Mouse (Mus musculus) limb, embryonic 11.5 days (tissue): ENCODE results near the gene Srrm2. TPM values are rescaled to one million over a fixed set of nuclear protein-coding genes. Genes with fewer than 3 reads are reported as not detected.

ENCODE experiments used
- ATAC-seq: fragments of 200-750 bp; cut with Nextera tagmentation; 2 replicates; pipeline ENCODE4 v1.8.0; 2017; ENCODE audit warnings: low read depth; ENCODE audit not compliant: insufficient number of reproducible peaks, low FRiP score, low TSS enrichment
- DNase-seq: peaks from one replicate; pipeline ENCODE4 v3.0.0-alpha.2; 2015; ENCODE audit warnings: low spot score
- H3K27ac ChIP-seq: fragments of 300-500 bp; sonication (generic); replicated peaks from 2 replicates; pipeline ENCODE4 v1.5.1; 2014; ENCODE audit warnings: low read depth, mild to moderate bottlenecking, low read length
- H3K27me3 ChIP-seq: fragments of 300-500 bp; sonication (generic); 2 replicates; pipeline ENCODE4 v1.6.1; 2014; ENCODE audit warnings: mild to moderate bottlenecking, low read length, mixed read lengths; ENCODE audit not compliant: control insufficient read depth, insufficient read depth
- H3K36me3 ChIP-seq: fragments of 300-500 bp; sonication (generic); 2 replicates; pipeline ENCODE4 v1.6.1; 2014; ENCODE audit warnings: mild to moderate bottlenecking, low read length, moderate library complexity, mixed read lengths; ENCODE audit not compliant: control insufficient read depth, insufficient read depth
- H3K4me1 ChIP-seq: fragments of 300-500 bp; sonication (generic); 2 replicates; pipeline ENCODE4 v1.6.1; 2014; ENCODE audit warnings: low read length, mixed read lengths; ENCODE audit not compliant: control insufficient read depth, insufficient read depth
- H3K4me2 ChIP-seq: fragments of 300-500 bp; sonication (generic); 2 replicates; pipeline ENCODE4 v1.6.1; 2014; ENCODE audit warnings: low read depth, mild to moderate bottlenecking, moderate library complexity; ENCODE audit not compliant: severe bottlenecking
- H3K4me3 ChIP-seq: fragments of 300-500 bp; sonication (generic); 2 replicates; pipeline ENCODE4 v1.5.1; 2014; ENCODE audit warnings: low read depth, low read length
- H3K9ac ChIP-seq: fragments of 300-500 bp; sonication (generic); 2 replicates; pipeline ENCODE4 v1.6.1; 2014; ENCODE audit warnings: mild to moderate bottlenecking, low read length
- H3K9me3 ChIP-seq: fragments of 300-500 bp; sonication (generic); 2 replicates; pipeline ENCODE4 v1.6.1; 2016; ENCODE audit warnings: low read length; ENCODE audit not compliant: control insufficient read depth
- WGBS: fragments of 180-500 bp; shearing (Covaris S2); extraction: QIAGEN DNeasy Blood & Tissue Kit; methylation state at CpG from one replicate; pipeline ENCODE4 v1.1.7; 2014; 5-methylcytosine and 5-hydroxymethylcytosine counted together
- polyA plus RNA-seq: library from polyadenylated mRNA; unstranded; fragments of >200 nt; fragmentation: Nextera tagmentation; extraction: Ambion mirVana; gene quantifications from 2 replicates; pipeline ENCODE4 v1.2.1, GENCODE M21; 2014

Gene Srrm2
- polyA plus RNA-seq, 1 experiment from 2014 or later = 508 TPM

GRCm38 (mm10) chr17:23755689-23756088, 34.6 kb upstream of the Srrm2 start:
- Histone ChIP-seq H3K4me3 (no peak overlapping the region), H3K27me3 (no peaks in the 10 kb centered on the region), H3K36me3 (peaks cover 39% of the 10 kb centered on the region), H3K4me2 (no peak overlapping the region), H3K27ac (no peak overlapping the region), H3K9ac (no peak overlapping the region), H3K4me1 (no peaks in the 10 kb centered on the region), H3K9me3 (no peaks in the 10 kb centered on the region; the same call in 1 of the 2 replicates)
- 92% methylated on average over 13 of the region's 13 CpGs for WGBS
- DNase-seq (no peak), ATAC-seq (no peak)

- Histone ChIP-seq H3K4me2 (no peak overlapping the region), H3K36me3 (peaks cover 40% of the 10 kb centered on the region), H3K9me3 (no peaks in the 10 kb centered on the region), H3K9ac (no peak overlapping the region), H3K27ac (no peak overlapping the region), H3K4me1 (no peaks in the 10 kb centered on the region), H3K4me3 (no peak overlapping the region), H3K27me3 (no peaks in the 10 kb centered on the region)
- no peak for ATAC-seq
- WGBS = 93% methylated on average over 9 of the region's 9 CpGs
- no peak for DNase-seq
Measured at GRCm38 (mm10) chr17:23757581-23757980, 32.8 kb upstream of the Srrm2 start.

DNA sequence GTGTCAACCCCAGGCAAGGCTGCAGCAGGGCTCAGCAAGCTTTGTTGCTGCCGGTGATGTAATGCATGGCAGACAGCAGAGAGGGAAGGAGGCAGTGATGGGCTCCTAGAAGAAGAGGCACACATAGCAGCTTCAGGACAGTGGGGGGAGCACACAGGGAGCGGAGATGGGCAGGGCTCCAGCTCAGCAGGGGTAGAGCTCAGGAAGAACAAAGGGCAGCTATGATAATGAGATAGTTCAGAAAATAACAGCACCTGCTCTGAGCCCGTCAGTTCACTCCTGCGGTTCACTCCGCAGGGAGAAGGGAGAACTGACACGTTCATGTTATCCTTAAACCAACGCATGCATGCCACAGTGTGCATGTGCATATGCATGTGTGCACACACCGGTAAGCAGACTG, 31.5 kb upstream of the Srrm2 start:
- Histone ChIP-seq H3K27me3 (no peaks in the 10 kb centered on the region), H3K4me3 (no peak overlapping the region), H3K4me1 (no peaks in the 10 kb centered on the region), H3K27ac (no peak overlapping the region), H3K9ac (no peak overlapping the region), H3K36me3 (peaks cover 35% of the 10 kb centered on the region), H3K9me3 (no peaks in the 10 kb centered on the region), H3K4me2 (no peak overlapping the region)
- DNase-seq (no peak), ATAC-seq (no peak)
- WGBS = 89% methylated on average over 8 of the region's 8 CpGs

DNA sequence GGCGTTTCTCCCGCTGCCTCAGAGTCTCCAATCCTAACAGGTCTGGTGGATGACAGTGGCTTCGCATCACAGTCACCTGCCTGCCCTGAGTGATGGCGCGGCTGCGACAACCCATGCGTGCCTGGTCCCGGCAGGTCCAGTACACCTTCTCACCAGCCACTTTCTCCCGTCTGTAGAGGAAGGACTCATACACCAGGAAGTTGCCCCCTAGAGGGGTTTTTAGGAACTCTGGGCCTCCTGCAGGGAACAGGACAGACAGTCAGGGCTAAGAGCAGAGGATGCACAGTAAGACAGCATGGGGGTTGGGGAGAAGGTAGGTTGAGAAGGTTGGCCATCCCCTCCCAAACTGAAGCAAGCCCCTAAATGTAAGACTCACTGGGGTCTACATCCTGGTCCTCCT, 30.1 kb upstream of the Srrm2 start:
- no peak for DNase-seq
- no peak overlapping the region for H3K4me2 ChIP-seq
- H3K27me3 ChIP-seq = no peaks in the 10 kb centered on the region
- 97% methylated on average over 9 of the region's 9 CpGs for WGBS
- H3K4me3 ChIP-seq = no peak overlapping the region
- no peak overlapping the region for H3K9ac ChIP-seq
- no peaks in the 10 kb centered on the region for H3K4me1 ChIP-seq
- H3K36me3 ChIP-seq = peaks cover 35% of the 10 kb centered on the region
- H3K27ac ChIP-seq = no peak overlapping the region
- no peaks in the 10 kb centered on the region for H3K9me3 ChIP-seq
- ATAC-seq = no peak

- H3K9me3 ChIP-seq = no peaks in the 10 kb centered on the region
Measured at GRCm38 (mm10) chr17:23761155-23761554, 29.2 kb upstream of the Srrm2 start.

GRCm38 (mm10) chr17:23762976-23763375, 27.4 kb upstream of the Srrm2 start:
- no peak overlapping the region for H3K4me2 ChIP-seq
- no peaks in the 10 kb centered on the region for H3K4me1 ChIP-seq
- no peaks in the 10 kb centered on the region for H3K27me3 ChIP-seq
- WGBS = 96% methylated on average over 11 of the region's 11 CpGs
- peaks cover 23% of the 10 kb centered on the region for H3K36me3 ChIP-seq
- H3K4me3 ChIP-seq = no peak overlapping the region
- ATAC-seq = no peak
- DNase-seq = no peak
- no peak overlapping the region for H3K27ac ChIP-seq
- H3K9ac ChIP-seq = no peak overlapping the region
- no peaks in the 10 kb centered on the region for H3K9me3 ChIP-seq

More at GRCm38 (mm10) chr17:23761155-23761554, 29.2 kb upstream of the Srrm2 start:
- WGBS = 90% methylated on average over 3 of the region's 3 CpGs
- H3K9ac ChIP-seq = no peak overlapping the region
- H3K36me3 ChIP-seq = peaks cover 31% of the 10 kb centered on the region
- no peak overlapping the region for H3K27ac ChIP-seq
- no peak overlapping the region for H3K4me3 ChIP-seq
- DNase-seq = no peak
- no peak for ATAC-seq
- H3K4me2 ChIP-seq = no peak overlapping the region
- no peaks in the 10 kb centered on the region for H3K27me3 ChIP-seq
- no peaks in the 10 kb centered on the region for H3K4me1 ChIP-seq

DNA sequence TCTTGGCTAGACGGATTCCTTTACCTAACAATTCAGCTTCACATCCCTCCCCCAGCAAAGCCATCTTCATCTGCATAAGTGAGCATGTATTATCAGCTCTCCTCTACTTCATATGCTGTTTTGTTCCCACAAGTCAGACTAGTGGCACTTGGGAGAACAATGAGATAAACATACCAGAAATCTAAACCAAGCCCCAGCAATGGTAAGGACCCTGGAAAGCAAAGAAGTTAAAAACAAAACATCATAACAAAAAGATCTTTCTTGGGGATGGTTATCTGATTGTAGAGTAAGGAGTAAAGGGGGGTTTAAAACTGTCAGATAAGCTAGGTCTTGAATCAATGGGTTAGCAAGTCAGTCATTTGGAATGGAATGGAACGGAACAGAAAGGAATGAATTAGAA, 19.8 kb upstream of the Srrm2 start:
- no peaks in the 10 kb centered on the region for H3K9me3 ChIP-seq
- H3K9ac ChIP-seq = peak overlapping the region; percentile 91; the same call in 1 of the 2 replicates
- H3K27ac ChIP-seq = no peak overlapping the region
- H3K36me3 ChIP-seq = no peaks in the 10 kb centered on the region; the same call in 1 of the 2 replicates
- peak overlapping the region; percentile 81 for H3K4me3 ChIP-seq
- 19% methylated on average over 2 of the region's 2 CpGs for WGBS
- no peak for DNase-seq
- H3K4me1 ChIP-seq = peaks cover 5% of the 10 kb centered on the region
- H3K27me3 ChIP-seq = no peaks in the 10 kb centered on the region
- peak overlapping the region; percentile 52 for H3K4me2 ChIP-seq
- ATAC-seq = no peak

DNA sequence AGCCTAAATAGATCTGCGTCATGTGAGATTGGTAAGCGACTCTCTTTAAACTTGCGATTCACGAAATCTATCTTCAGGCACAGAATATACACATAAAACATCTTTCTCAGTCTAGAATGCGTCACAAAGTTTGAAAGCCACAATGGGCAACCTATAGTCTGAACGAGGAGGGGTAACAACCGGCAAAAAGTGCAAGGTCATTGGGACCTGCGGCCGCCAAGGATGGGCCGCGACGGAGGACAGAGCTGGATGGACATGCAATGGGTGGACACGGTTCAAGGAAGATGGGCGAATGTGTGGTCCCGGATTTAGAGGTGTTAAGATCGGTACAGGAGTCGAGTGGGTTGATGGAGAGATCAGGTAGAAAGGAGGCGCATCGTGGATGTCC, 19.4 kb upstream of the Srrm2 start:
- peak overlapping the region; percentile 91 for H3K9ac ChIP-seq
- H3K4me2 ChIP-seq = peak overlapping the region; percentile 52
- no peaks in the 10 kb centered on the region for H3K27me3 ChIP-seq
- ATAC-seq (no peak; the same call in 1 of the 2 replicates), DNase-seq (no peak)
- H3K4me3 ChIP-seq = peak overlapping the region; percentile 81
- H3K4me1 ChIP-seq = peaks cover 5% of the 10 kb centered on the region
- H3K9me3 ChIP-seq = no peaks in the 10 kb centered on the region
- no peaks in the 10 kb centered on the region; the same call in 1 of the 2 replicates for H3K36me3 ChIP-seq
- 1% methylated on average over 18 of the region's 19 CpGs for WGBS
- peak overlapping the region; percentile 69; the same call in 1 of the 2 replicates for H3K27ac ChIP-seq
